Mouse (Mus musculus) myocyte (in vitro differentiated cells): ENCODE results near the gene Gm5478. TPM values are rescaled to one million over a fixed set of nuclear protein-coding genes. Genes with fewer than 3 reads are reported as not detected.
"Not testable (repeated sequence)": the region's sequence is repeated elsewhere in the genome, so short reads cannot be mapped to it uniquely, and the experiment has no call there.

Experiments used
- H3K27me3 ChIP-seq: one replicate; pipeline ENCODE4 v1.6.1; 2011; ENCODE audit not compliant: control insufficient read depth, insufficient read depth, insufficient read length
- H3K36me3 ChIP-seq: one replicate; pipeline ENCODE4 v1.6.1; 2011; ENCODE audit not compliant: control insufficient read depth, insufficient read depth
- H3K4me2 ChIP-seq: one replicate; pipeline ENCODE4 v1.6.1; 2011; ENCODE audit warnings: low read depth, control low read depth
- H3K4me3 ChIP-seq: one replicate; pipeline ENCODE4 v1.5.1; 2011; ENCODE audit warnings: mild to moderate bottlenecking, control low read depth, moderate library complexity
- H3K79me2 ChIP-seq: one replicate; pipeline ENCODE4 v1.6.1; 2011; ENCODE audit not compliant: control insufficient read depth, insufficient read depth
- H3ac ChIP-seq: one replicate; pipeline ENCODE4 v1.6.1; 2011; ENCODE audit not compliant: control insufficient read depth, insufficient read length
- CEBPB ChIP-seq: IDR thresholded peaks from 2 replicates; pipeline ENCODE4 v1.6.1; 2011; ENCODE audit warnings: mild to moderate bottlenecking, moderate library complexity; ENCODE audit not compliant: poor library complexity, insufficient read depth, severe bottlenecking
- E2F4 ChIP-seq: IDR thresholded peaks from one replicate; pipeline ENCODE4 v1.6.1; 2011; ENCODE audit warnings: mild to moderate bottlenecking, control low read depth, moderate library complexity; ENCODE audit not compliant: insufficient read depth
- MAX ChIP-seq: IDR thresholded peaks from one replicate; pipeline ENCODE4 v1.6.1; 2011; ENCODE audit warnings: low read depth, mild to moderate bottlenecking, control low read depth
- MYOD1 ChIP-seq, 3 experiments: IDR thresholded peaks; one replicate each; pipeline ENCODE4 v1.6.1; 2011; ENCODE audit warnings: control low read depth in 2 of 3, low read depth in 2 of 3, mild to moderate bottlenecking in 2 of 3, moderate library complexity in 1 of 3; ENCODE audit not compliant: insufficient read length in 2 of 3, control insufficient read depth in 1 of 3
- MYOG ChIP-seq, 3 experiments: IDR thresholded peaks; one replicate each; pipeline ENCODE4 v1.6.1; 2011; ENCODE audit warnings: control low read depth in 2 of 3, low read depth in 2 of 3, mild to moderate bottlenecking in 2 of 3; ENCODE audit not compliant: insufficient read length in 2 of 3, control insufficient read depth in 1 of 3, insufficient read depth in 1 of 3
- POLR2A ChIP-seq: IDR thresholded peaks from one replicate; pipeline ENCODE4 v1.6.1; 2011; ENCODE audit warnings: low read depth, mild to moderate bottlenecking, control low read depth, moderate library complexity; ENCODE audit not compliant: insufficient read length
- POLR2AphosphoS2 ChIP-seq: IDR thresholded peaks from one replicate; pipeline ENCODE4 v1.6.1; 2011; ENCODE audit warnings: low read depth, control low read depth; ENCODE audit not compliant: insufficient read length
- REST ChIP-seq: IDR thresholded peaks from one replicate; pipeline ENCODE4 v1.6.1; 2011; ENCODE audit warnings: mild to moderate bottlenecking, control low read depth, moderate library complexity; ENCODE audit not compliant: insufficient read depth, insufficient read length
- SRF ChIP-seq: IDR thresholded peaks from one replicate; pipeline ENCODE4 v1.6.1; 2011; ENCODE audit warnings: low read depth; ENCODE audit not compliant: control insufficient read depth, insufficient read length
- TCF12 ChIP-seq: IDR thresholded peaks from one replicate; pipeline ENCODE4 v1.6.1; 2011; ENCODE audit warnings: mild to moderate bottlenecking, control low read depth; ENCODE audit not compliant: poor library complexity, insufficient read depth, severe bottlenecking
- TCF3 ChIP-seq: IDR thresholded peaks from one replicate; pipeline ENCODE4 v1.6.1; 2011; ENCODE audit warnings: low read depth, control low read depth; ENCODE audit not compliant: insufficient read length
- USF1 ChIP-seq: IDR thresholded peaks from one replicate; pipeline ENCODE4 v1.6.1; 2011; ENCODE audit warnings: low read depth, mild to moderate bottlenecking, control low read depth, moderate library complexity
- polyA plus RNA-seq: library from polyadenylated mRNA; unstranded; fragments of >200 nt; fragmentation: generic; extraction: Trizol; gene quantifications from one replicate; pipeline ENCODE4 v1.2.1, GENCODE M21; 2012; ENCODE audit warnings: missing spikeins

Gm5478 gene
- polyA plus RNA-seq: not detected

GRCm38 (mm10) chr15:101647280-101647679 is at the start of gene Gm5478:
Gene Gm5478 (minus strand): TSS chr15:101647380.
- H3K27me3 ChIP-seq: peaks cover 18% of the 10 kb centered on the region

GRCm38 (mm10) chr15:101694207-101694606 is 47.0 kb upstream of the Gm5478 start, which contains the start of gene Krt6a:
Gene Krt6a (minus strand): TSS chr15:101694307.
- no peak within 1 kb of the TSS for H3K4me3 ChIP-seq
- TF ChIP-seq MYOG (IDR thresholded peaks at IDR 0.05; ENCODE audit: control insufficient read depth in 1 of 3, insufficient read depth in 1 of 3, insufficient read length in 2 of 3, low read depth in 2 of 3): no peak
- TF ChIP-seq MAX: no peak
- no peak for TF ChIP-seq E2F4
- no peak for TF ChIP-seq MYOD1 (IDR thresholded peaks at IDR 0.05; ENCODE audit: control insufficient read depth in 1 of 3, insufficient read length in 2 of 3, low read depth in 2 of 3)
- no peak for TF ChIP-seq CEBPB
- no peak for TF ChIP-seq POLR2A
- no peak for TF ChIP-seq TCF3
- no peak for TF ChIP-seq TCF12
- no peak for TF ChIP-seq USF1
- no peaks in the 10 kb centered on the region for H3K36me3 ChIP-seq
- no peaks in the 10 kb centered on the region for H3K79me2 ChIP-seq
- no peak within 1 kb of the TSS for H3ac ChIP-seq
- H3K27me3 ChIP-seq: no peaks in the 10 kb centered on the region
- H3K4me2 ChIP-seq: no peak within 1 kb of the TSS

More at GRCm38 (mm10) chr15:101647280-101647679, at the start of gene Gm5478:
- no peak within 1 kb of the TSS for H3K4me3 ChIP-seq
- H3ac ChIP-seq: no peak within 1 kb of the TSS
- no peaks in the 10 kb centered on the region for H3K36me3 ChIP-seq
- no peak for TF ChIP-seq MAX
- TF ChIP-seq CEBPB: no peak
- no peak for TF ChIP-seq REST
- no peaks in the 10 kb centered on the region for H3K79me2 ChIP-seq
- no peak within 1 kb of the TSS for H3K4me2 ChIP-seq

- H3K36me3 ChIP-seq, H3K4me3 ChIP-seq: not testable (repeated sequence)
Measured at GRCm38 (mm10) chr15:101690460-101690859, 43.3 kb upstream of the Gm5478 start.

GRCm38 (mm10) chr15:101688161-101688560 is 41.0 kb upstream of the Gm5478 start:
- H3K36me3 ChIP-seq: no peaks in the 10 kb centered on the region
- H3K4me3 ChIP-seq: no peak overlapping the region
- H3K27me3 ChIP-seq: no peaks in the 10 kb centered on the region
- no peak overlapping the region for H3K4me2 ChIP-seq
- no peak overlapping the region for H3ac ChIP-seq
- no peaks in the 10 kb centered on the region for H3K79me2 ChIP-seq
- TF ChIP-seq CEBPB (no peak), MYOD1 (IDR thresholded peaks at IDR 0.05; ENCODE audit: control insufficient read depth in 1 of 3, insufficient read length in 2 of 3, low read depth in 2 of 3) (no peak), SRF (no peak), E2F4 (no peak), MAX (no peak), TCF12 (no peak), MYOG (IDR thresholded peaks at IDR 0.05; ENCODE audit: control insufficient read depth in 1 of 3, insufficient read depth in 1 of 3, insufficient read length in 2 of 3, low read depth in 2 of 3) (no peak), USF1 (no peak), REST (no peak), TCF3 (no peak), POLR2A (no peak), POLR2AphosphoS2 (no peak)

More at GRCm38 (mm10) chr15:101690460-101690859, 43.3 kb upstream of the Gm5478 start:
- H3K27me3 ChIP-seq, H3ac ChIP-seq, H3K79me2 ChIP-seq, H3K4me2 ChIP-seq: not testable (repeated sequence)

DNA sequence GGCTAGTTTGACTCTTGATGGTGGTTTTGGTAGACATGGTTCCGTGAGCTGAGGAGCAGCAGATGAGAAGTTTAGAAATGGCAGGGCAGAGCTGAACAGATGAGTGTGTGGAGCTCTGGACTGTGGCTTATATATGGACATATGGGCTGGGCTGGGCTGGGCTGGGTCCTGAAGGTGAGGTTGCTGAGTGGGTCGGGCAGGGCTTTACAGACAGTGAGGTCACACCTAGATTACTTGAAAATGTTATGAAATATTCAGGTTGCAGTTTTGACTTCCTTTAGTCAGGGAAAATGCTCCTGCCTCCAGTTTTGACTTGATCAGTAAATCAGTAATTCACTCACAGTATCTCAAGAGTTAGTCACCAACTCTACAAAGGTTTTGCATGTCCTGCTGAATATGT is 33.0 kb upstream of the Gm5478 start, which contains the start of gene Krt6b:
TSS of gene Krt6b (minus strand) at position 101 of the 400 bp plus-strand sequence.
- H3K4me3 ChIP-seq: no peak within 1 kb of the TSS
- H3K27me3 ChIP-seq: peaks cover 6% of the 10 kb centered on the region
- H3K36me3 ChIP-seq: no peaks in the 10 kb centered on the region
- H3K4me2 ChIP-seq: no peak within 1 kb of the TSS
- H3ac ChIP-seq: no peak within 1 kb of the TSS
- H3K79me2 ChIP-seq: no peaks in the 10 kb centered on the region
- TF ChIP-seq TCF12 (no peak), SRF (no peak)

GRCm38 (mm10) chr15:101675978-101676377 is 28.8 kb upstream of the Gm5478 start:
- H3K4me3 ChIP-seq: no peak overlapping the region
- H3ac ChIP-seq: no peak overlapping the region
- H3K36me3 ChIP-seq: no peaks in the 10 kb centered on the region
- H3K27me3 ChIP-seq: peaks cover 6% of the 10 kb centered on the region
- no peak overlapping the region for H3K4me2 ChIP-seq
- H3K79me2 ChIP-seq: no peaks in the 10 kb centered on the region
- TF ChIP-seq USF1: no peak
- TF ChIP-seq MYOD1 (IDR thresholded peaks at IDR 0.05; ENCODE audit: control insufficient read depth in 1 of 3, insufficient read length in 2 of 3, low read depth in 2 of 3): no peak
- TF ChIP-seq MAX: no peak
- no peak for TF ChIP-seq TCF12
- TF ChIP-seq CEBPB: no peak
- no peak for TF ChIP-seq POLR2AphosphoS2
- TF ChIP-seq POLR2A: no peak
- TF ChIP-seq SRF: no peak
- no peak for TF ChIP-seq E2F4
- no peak for TF ChIP-seq TCF3
- no peak for TF ChIP-seq REST
- no peak for TF ChIP-seq MYOG (IDR thresholded peaks at IDR 0.05; ENCODE audit: control insufficient read depth in 1 of 3, insufficient read depth in 1 of 3, insufficient read length in 2 of 3, low read depth in 2 of 3)
